Mouse (Mus musculus): ENCODE measurements at regions not wholly inside any gene's neighbourhood (a gene's known extent, or its start where the extent isn't known, plus 50 kb on each side); places are given as distances from the start of the nearest gene placed in this dataset.
"Not testable (repeated sequence)": the region's sequence is repeated elsewhere in the genome, so short reads cannot be mapped to it uniquely, and the experiment has no call there.

- ATAC-seq (ENCODE audit: insufficient number of reproducible peaks, insufficient read depth, low FRiP score, low TSS enrichment, low read depth): no peak
- peak overlapping the region; percentile 64 for H3K9ac ChIP-seq
These were observed 124.4 kb downstream of the Melk start for GRCm38 (mm10) chr4:44424831-44425704.

DNA sequence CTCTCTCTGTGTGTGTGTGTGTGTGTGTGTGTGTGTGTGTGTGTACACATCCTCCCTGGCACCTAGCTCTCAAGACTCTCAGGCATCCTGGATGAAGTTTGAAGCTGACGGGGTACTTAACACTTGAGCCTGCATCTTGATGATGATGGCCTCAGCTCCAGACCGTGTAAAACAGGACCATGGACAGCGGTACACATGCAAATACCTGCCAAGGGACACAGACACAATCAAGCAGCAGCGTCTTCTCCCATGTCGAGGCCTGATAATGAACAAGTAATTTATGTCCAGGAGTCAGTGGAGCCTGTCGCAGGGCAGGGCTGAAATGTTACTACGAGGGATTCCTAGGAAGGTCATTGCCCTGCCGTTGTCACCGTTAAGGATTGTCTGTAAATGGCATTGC is 133.9 kb downstream of the Melk start:
- ATAC-seq (ENCODE audit: insufficient number of reproducible peaks, insufficient read depth, low FRiP score, low TSS enrichment, low read depth): no peak
- Histone ChIP-seq H3K36me3 (no peaks in the 10 kb centered on the region), H3K27ac (no peak overlapping the region), H3K4me1 (no peaks in the 10 kb centered on the region), H3K4me3 (no peak overlapping the region), H3K27me3 (no peaks in the 10 kb centered on the region; the same call in 1 of the 2 replicates), H3K9me3 (no peaks in the 10 kb centered on the region), H3K4me2 (no peak overlapping the region), H3K9ac (no peak overlapping the region)
- 31% methylated on average over 9 of the region's 9 CpGs for WGBS

More at GRCm38 (mm10) chr4:44424831-44425704, 124.4 kb downstream of the Melk start:
- Histone ChIP-seq H3K4me2 (peak overlapping the region; percentile 75), H3K27ac (no peak overlapping the region), H3K27me3 (peaks cover 76% of the 10 kb centered on the region), H3K9me3 (no peaks in the 10 kb centered on the region), H3K36me3 (no peaks in the 10 kb centered on the region), H3K4me3 (peak overlapping the region; percentile 44), H3K4me1 (peaks cover 8% of the 10 kb centered on the region)
- WGBS: under 1% methylated on average over 56 of the region's 56 CpGs

GRCm38 (mm10) chr4:44445511-44445910 is 144.8 kb downstream of the Melk start:
- WGBS: 41% methylated on average over 4 of the region's 4 CpGs
- no peaks in the 10 kb centered on the region for H3K4me1 ChIP-seq
- H3K27me3 ChIP-seq: no peaks in the 10 kb centered on the region
- no peaks in the 10 kb centered on the region for H3K9me3 ChIP-seq
- H3K36me3 ChIP-seq: no peaks in the 10 kb centered on the region
- H3K4me3 ChIP-seq: no peak overlapping the region
- H3K9ac ChIP-seq: no peak overlapping the region
- H3K27ac ChIP-seq: no peak overlapping the region
- H3K4me2 ChIP-seq: no peak overlapping the region
- ATAC-seq (ENCODE audit: insufficient number of reproducible peaks, insufficient read depth, low FRiP score, low TSS enrichment, low read depth): no peak

GRCm38 (mm10) chr4:44450881-44451532 is 150.3 kb downstream of the Melk start:
- WGBS: 69% methylated on average over 10 of the region's 10 CpGs
- Histone ChIP-seq H3K9me3 (no peaks in the 10 kb centered on the region; the same call in 1 of the 2 replicates), H3K4me2 (no peak overlapping the region), H3K4me1 (no peaks in the 10 kb centered on the region), H3K9ac (no peak overlapping the region), H3K27ac (no peak overlapping the region), H3K27me3 (no peaks in the 10 kb centered on the region), H3K36me3 (no peaks in the 10 kb centered on the region), H3K4me3 (no peak overlapping the region)
- ATAC-seq (ENCODE audit: insufficient number of reproducible peaks, insufficient read depth, low FRiP score, low TSS enrichment, low read depth): no peak

DNA sequence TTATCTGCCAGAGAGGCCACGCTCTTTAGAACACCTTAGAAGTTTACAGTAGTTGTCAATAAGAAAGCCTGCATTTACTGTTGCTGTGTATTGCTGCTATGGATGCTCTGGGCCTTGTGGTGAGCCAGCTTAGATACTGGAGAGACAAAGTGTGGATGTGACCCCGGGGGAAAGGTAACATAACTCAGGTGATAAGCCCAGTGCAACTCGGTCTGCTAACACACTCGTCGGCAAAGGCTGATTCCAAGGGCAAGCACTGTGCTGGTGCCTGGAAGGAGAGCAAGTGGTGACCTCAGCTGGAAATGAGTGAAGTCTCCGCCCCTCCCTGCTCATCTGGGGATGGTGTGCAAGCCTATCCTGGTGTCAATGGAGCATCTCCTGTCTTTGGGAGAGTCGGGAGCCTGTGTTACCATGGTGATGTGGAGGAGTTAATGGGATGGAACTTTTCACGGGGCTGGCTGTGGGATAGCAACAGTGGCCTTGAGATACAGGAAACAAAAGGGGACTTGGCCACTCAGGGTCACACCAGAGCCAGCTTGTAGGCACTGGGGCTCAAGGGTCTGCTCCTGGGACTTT is 151.5 kb downstream of the Melk start:
- 59% methylated on average over 8 of the region's 8 CpGs for WGBS
- Histone ChIP-seq H3K4me2 (no peak overlapping the region), H3K4me1 (no peaks in the 10 kb centered on the region), H3K27ac (no peak overlapping the region), H3K36me3 (no peaks in the 10 kb centered on the region), H3K27me3 (no peaks in the 10 kb centered on the region), H3K9me3 (no peaks in the 10 kb centered on the region; the same call in 1 of the 2 replicates), H3K4me3 (no peak overlapping the region), H3K9ac (no peak overlapping the region)
- ATAC-seq (ENCODE audit: insufficient number of reproducible peaks, insufficient read depth, low FRiP score, low TSS enrichment, low read depth): no peak

GRCm38 (mm10) chr4:44453552-44453951 is 152.9 kb downstream of the Melk start:
- Histone ChIP-seq H3K27ac (no peak overlapping the region), H3K4me2 (no peak overlapping the region), H3K9me3 (no peaks in the 10 kb centered on the region; the same call in 1 of the 2 replicates), H3K4me3 (no peak overlapping the region), H3K4me1 (no peaks in the 10 kb centered on the region), H3K9ac (no peak overlapping the region), H3K27me3 (no peaks in the 10 kb centered on the region), H3K36me3 (no peaks in the 10 kb centered on the region)
- ATAC-seq (ENCODE audit: insufficient number of reproducible peaks, insufficient read depth, low FRiP score, low TSS enrichment, low read depth): no peak
- WGBS: 85% methylated on average over 11 of the region's 11 CpGs

DNA sequence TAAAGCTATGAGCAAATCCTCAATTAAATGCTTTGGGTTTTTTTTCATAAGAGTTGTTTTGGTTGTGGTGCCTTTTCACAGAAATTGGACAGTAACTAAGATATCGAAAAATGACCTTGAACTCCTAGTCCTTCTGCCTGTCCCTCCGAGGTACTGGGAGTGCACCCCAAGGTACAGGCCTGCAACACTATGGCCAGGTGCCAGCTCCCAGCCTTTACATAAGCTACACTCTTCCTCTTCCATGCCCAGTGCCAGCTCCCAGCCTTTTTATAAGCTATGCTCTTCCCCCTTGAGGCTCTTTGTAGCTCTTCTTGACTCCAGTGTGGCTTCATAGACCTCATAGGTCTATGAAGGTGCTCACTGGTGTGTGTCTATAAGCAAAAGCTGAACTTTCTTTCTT is 155.2 kb downstream of the Melk start:
- Histone ChIP-seq H3K9ac (no peak overlapping the region), H3K27me3 (no peaks in the 10 kb centered on the region), H3K4me3 (no peak overlapping the region), H3K4me1 (no peaks in the 10 kb centered on the region), H3K27ac (no peak overlapping the region), H3K4me2 (no peak overlapping the region), H3K36me3 (no peaks in the 10 kb centered on the region), H3K9me3 (no peaks in the 10 kb centered on the region; the same call in 1 of the 2 replicates)
- ATAC-seq (ENCODE audit: insufficient number of reproducible peaks, insufficient read depth, low FRiP score, low TSS enrichment, low read depth): no peak
- WGBS: 92% methylated on average over 2 of the region's 2 CpGs

- H3K27me3 ChIP-seq; H3K4me3 ChIP-seq; H3K27ac ChIP-seq; H3K36me3 ChIP-seq; H3K4me2 ChIP-seq; H3K9me3 ChIP-seq; H3K4me1 ChIP-seq; ATAC-seq (ENCODE audit: insufficient number of reproducible peaks, insufficient read depth, low FRiP score, low TSS enrichment, low read depth); H3K9ac ChIP-seq: not testable (repeated sequence)
- WGBS: 89% methylated on average over 21 of the region's 21 CpGs
These were observed 172.8 kb downstream of the Melk start for GRCm38 (mm10) chr4:44473511-44473910.

Data from embryonic facial prominence, embryonic 13.5 days (tissue).